Mouse (Mus musculus): ENCODE data around the gene Dpp10. TPM values are rescaled to one million over a fixed set of nuclear protein-coding genes. Genes with fewer than 3 reads are reported as not detected.

Dpp10 gene
- total RNA-seq (2023) = not detected

DNA sequence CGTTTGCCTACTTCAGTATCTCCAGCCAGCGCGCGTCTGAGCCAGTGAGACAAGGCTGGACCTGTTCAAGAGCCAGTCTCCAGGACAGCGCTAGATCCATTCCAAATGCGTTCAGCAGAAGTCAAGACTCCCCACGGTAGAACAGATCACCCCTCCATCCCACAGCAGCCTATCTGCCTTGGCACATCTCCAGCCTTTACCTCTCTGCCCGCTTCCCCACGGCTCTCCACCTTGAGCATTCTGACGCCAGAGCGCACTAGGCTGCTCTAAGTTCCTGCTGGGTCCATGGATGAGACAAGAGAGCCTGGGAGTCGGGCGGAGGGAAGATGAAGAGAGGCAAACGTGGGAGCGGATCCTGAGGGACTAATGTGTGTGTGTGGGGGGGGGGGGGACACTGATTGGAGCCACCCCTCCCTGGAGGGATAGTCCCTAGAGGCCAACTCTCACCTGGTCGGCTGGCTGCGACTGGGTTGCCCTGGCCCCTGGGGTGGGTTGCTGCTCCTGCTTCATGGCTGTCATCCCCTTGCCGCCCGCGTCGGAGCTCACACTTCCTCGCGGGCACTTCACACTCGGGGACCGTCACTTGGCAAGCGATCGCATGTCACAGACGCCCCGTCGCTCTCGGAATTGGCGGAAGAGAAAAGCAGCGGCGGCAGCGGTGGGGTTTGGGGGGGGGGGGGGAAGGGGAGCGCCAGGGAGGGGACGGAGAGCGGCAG lies at the start of gene Dpp10:
Gene Dpp10 (minus strand): TSS at position 635 of the 716 bp plus-strand sequence.

